9 mouse cellular contexts compared by ENCODE assay signal in the genomic region with DNA sequence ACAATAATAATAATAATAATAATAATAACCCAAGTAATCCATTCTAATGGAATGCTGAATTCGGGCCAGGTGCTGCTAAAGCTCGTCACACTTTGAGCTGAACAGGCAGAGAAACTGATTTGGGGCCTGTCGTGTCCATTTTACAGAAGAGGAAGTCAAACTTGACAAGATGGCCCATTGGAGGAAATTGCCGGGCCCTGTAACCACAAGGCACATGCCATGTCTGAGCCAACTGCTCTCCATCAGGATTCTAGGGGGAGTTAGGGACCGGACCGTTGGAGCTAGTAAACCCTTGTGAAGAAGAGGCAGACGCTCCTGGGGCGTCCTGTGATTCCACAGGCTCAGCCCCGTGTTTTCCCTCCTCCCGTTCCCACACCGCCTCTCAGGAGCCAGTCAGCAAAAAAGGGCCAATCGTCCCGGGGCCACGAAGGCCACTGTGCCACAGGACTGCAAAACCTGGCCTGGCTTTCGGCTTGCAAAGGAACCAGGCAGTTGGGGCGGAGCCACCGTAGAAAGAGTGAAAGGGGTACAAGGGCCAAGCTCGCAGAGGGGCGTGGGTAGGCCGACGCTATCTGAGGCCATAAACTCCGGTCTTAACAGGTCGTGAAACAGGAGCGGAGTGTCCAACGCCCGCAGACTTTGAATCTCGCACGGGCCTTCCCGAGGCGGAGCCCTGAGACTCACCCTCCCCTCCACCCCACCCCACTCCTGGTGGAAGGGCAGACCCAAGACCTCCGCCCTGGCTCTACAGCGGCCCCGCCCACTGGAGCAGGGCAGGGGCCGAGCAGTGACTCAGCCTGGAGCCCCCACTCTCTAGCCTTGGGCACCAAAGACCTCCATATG. TPM values are rescaled to one million over a fixed set of nuclear protein-coding genes. Genes with fewer than 3 reads are reported as not detected.
DNase-seq lines count a peak whose midpoint lies in the region; ATAC-seq and TF ChIP-seq lines count a peak whose summit lies in the region.
"Had no signal": no experiment of that assay in that cellular context is flagged by ENCODE, and none has a peak within 500 bp of the region (broad histone marks: within the 10 kb centered on the region; RNA-seq: fewer than 3 reads in every experiment).

No protein-coding gene starts in this region.

- H3K79me2 ChIP-seq in heart, adult 2 months (replicated peaks; ENCODE audit: control insufficient read depth, insufficient read depth, low read length), result no peaks in the 10 kb centered on the region

- H3K9ac ChIP-seq in heart, adult 2 months (ENCODE audit: low read depth, low read length), result peak overlapping the region; percentile 55
- peak overlapping the region; percentile 64 for H3K9ac ChIP-seq in heart, embryonic 14.5 days (ENCODE audit: low read length)

- 12% methylated on average over 34 of the region's 34 CpGs for WGBS in heart, adult 2 months
- WGBS in heart, embryonic 14.5 days, result 5% methylated on average over 34 of the region's 34 CpGs

- H3K4me3 ChIP-seq in heart, adult 2 months, result peak overlapping the region; percentile 9; the same call in 1 of the 2 replicates
- H3K4me3 ChIP-seq in cortical plate, adult 2 months (ENCODE audit: insufficient read depth, low read length), result 0 out of 2 replicates have a peak overlapping the region, but pooled peaks have one; percentile 16
- peak overlapping the region; percentile 39 to 47 for H3K4me3 ChIP-seq in heart, embryonic 14.5 days (ENCODE audit: control insufficient read depth in 1 of 2, insufficient read depth in 1 of 2, low read depth in 1 of 2, low read length in 2 of 2)

- no peaks in the 10 kb centered on the region; the same call in 1 of the 2 replicates for H3K27me3 ChIP-seq in heart, adult 2 months (ENCODE audit: control insufficient read depth, insufficient read depth, low read length)
- peaks cover 26% of the 10 kb centered on the region; the same call in 1 of the 2 replicates for H3K27me3 ChIP-seq in heart, embryonic 14.5 days (ENCODE audit: control insufficient read depth, insufficient read depth, low read length)

- intact Hi-C loops in heart, adult 2 months (cut with DNase I), result no loop called here
- intact Hi-C loops in heart, postnatal 25 days (cut with DNase I), result no loop called here

- H3K27ac ChIP-seq in heart, adult 2 months, result no peak overlapping the region
- H3K27ac ChIP-seq in cortical plate, adult 2 months (ENCODE audit: insufficient read depth, low read length), result no peak overlapping the region
- no peak overlapping the region for H3K27ac ChIP-seq in heart, embryonic 14.5 days (replicated peaks in 1 of 2; ENCODE audit: control insufficient read depth in 1 of 2, insufficient read depth in 1 of 2, low read depth in 2 of 2, low read length in 2 of 2)

- TF ChIP-seq POLR2A in heart, adult 2 months (IDR thresholded peaks at IDR 0.05; ENCODE audit: insufficient read depth, low read depth, low read length), result no peak
- TF ChIP-seq POLR2A in cortical plate, adult 2 months (IDR thresholded peaks at IDR 0.05; ENCODE audit: extremely low read depth, insufficient read depth, low read length), result no peak

- peak; percentile 70 for ATAC-seq in heart, embryonic 14.5 days (ENCODE audit: insufficient number of reproducible peaks, insufficient read depth, low FRiP score, low read depth)

- DNase-seq in heart, adult 2 months, result peak; percentile 28 to 36
- no peak for DNase-seq in heart, postnatal 25 days (ENCODE audit: low spot score)
- peak; percentile 87 for DNase-seq in kidney, postnatal 14 days
- peak; percentile 66 to 79 for DNase-seq in lung, postnatal 4 days
- peak; percentile 72 for DNase-seq in testis, postnatal 10 days (ENCODE audit: low spot score)
- DNase-seq in cerebellum, adult 9-11 months, result no peak

- H3K36me3 ChIP-seq in heart, adult 2 months (ENCODE audit: control insufficient read depth, insufficient read depth, low read length), result no peaks in the 10 kb centered on the region
- no peaks in the 10 kb centered on the region for H3K36me3 ChIP-seq in heart, embryonic 14.5 days (ENCODE audit: control insufficient read depth, insufficient read depth, low read length)

- peaks cover 1% of the 10 kb centered on the region; the same call in 1 of the 2 replicates for H3K4me1 ChIP-seq in heart, adult 2 months (ENCODE audit: control insufficient read depth, insufficient read depth, low read length)
- no peaks in the 10 kb centered on the region for H3K4me1 ChIP-seq in cortical plate, adult 2 months (ENCODE audit: control insufficient read depth, insufficient read depth, low read length)
- H3K4me1 ChIP-seq in heart, embryonic 14.5 days (ENCODE audit: control insufficient read depth in 2 of 2, insufficient read depth in 2 of 2, low read length in 2 of 2), result peaks cover 3 to 7% of the 10 kb centered on the region in 2 experiments; a peak in 2 of 4 replicates

- no peaks in the 10 kb centered on the region for H3K9me3 ChIP-seq in heart, embryonic 14.5 days (ENCODE audit: control insufficient read depth, low read length)

- TF ChIP-seq CTCF in heart, adult 2 months (IDR thresholded peaks at IDR 0.05), result no peak
- no peak for TF ChIP-seq CTCF in cortical plate, adult 2 months (IDR thresholded peaks at IDR 0.05; ENCODE audit: extremely low read depth, insufficient read depth, low read length)

- H3K4me2 ChIP-seq in heart, embryonic 14.5 days (ENCODE audit: low read length), result peak overlapping the region; percentile 69

- no peak for TF ChIP-seq EP300 in heart, adult 2 months (IDR thresholded peaks at IDR 0.05; ENCODE audit: insufficient read depth, low read depth, low read length)

RNA-seq across cellular contexts. Expression of a gene that starts 1.4 kb away (rescaled TPM):
- 1 to 10 TPM; 1.7 TPM for total RNA-seq in heart, adult 2 months (2021)
- 2.3 and 9.8 TPM in 2 replicates for polyA plus RNA-seq in heart, adult 2 months (2012; rRNA removed)
- 1 to 10 TPM; 2.5 to 2.7 TPM for total RNA-seq in heart, postnatal 25 days (2021)
- 0.25 TPM in 2 replicates for polyA plus RNA-seq in cortical plate, adult 2 months (2012; rRNA removed)
- polyA plus RNA-seq in heart, embryonic 14.5 days (2014; fragmentation: Nextera tagmentation; extraction: Ambion mirVana), result 8.6 and 11.9 TPM in 2 replicates
- total RNA-seq: CH12.LX had no signal

RNA-seq across cellular contexts. Expression of a gene that starts 25.1 kb away (rescaled TPM):
- 1 to 10 TPM; 2.6 to 2.7 TPM for total RNA-seq in heart, adult 2 months (2021)
- 2.7 and 6.7 TPM in 2 replicates for polyA plus RNA-seq in heart, adult 2 months (2012; rRNA removed)
- 1 to 10 TPM; 3.7 to 4.9 TPM for total RNA-seq in heart, postnatal 25 days (2021)
- polyA plus RNA-seq in cortical plate, adult 2 months (2012; rRNA removed), result 0.30 and 0.46 TPM in 2 replicates
- 15.4 and 20.6 TPM in 2 replicates for polyA plus RNA-seq in heart, embryonic 14.5 days (2014; fragmentation: Nextera tagmentation; extraction: Ambion mirVana)

RNA-seq across cellular contexts. Expression of a gene that starts 48.8 kb away (rescaled TPM):
- under 1 TPM in 1 of 2 experiments, not detected in 1; 0.08 TPM for total RNA-seq in heart, adult 2 months (2021)
- not detected in 2 replicates for polyA plus RNA-seq in heart, adult 2 months (2012; rRNA removed)
- not detected for total RNA-seq in heart, postnatal 25 days (2021)
- 0.04 TPM in 1 of 2 replicates, not detected in the other for polyA plus RNA-seq in cortical plate, adult 2 months (2012; rRNA removed)
- polyA plus RNA-seq in heart, embryonic 14.5 days (2014; fragmentation: Nextera tagmentation; extraction: Ambion mirVana), result not detected in 2 replicates
- total RNA-seq: CH12.LX had no signal

Comparison
In these comparisons a context has a peak if more than half of its experiments do, and no peak if none do; other contexts are left out.
1. DNase-seq: peak in heart, adult 2 months (2 of 2), kidney, postnatal 14 days (single experiment), lung, postnatal 4 days (2 of 2) and testis, postnatal 10 days (single experiment); none in heart, postnatal 25 days (single experiment) and cerebellum, adult 9-11 months (single experiment).
2. Peak in every context shown above with its lines, with median percentiles within 50 percentile points of each other: H3K4me3 ChIP-seq.